Mouse (Mus musculus) liver, embryonic 16.5 days (tissue): ENCODE measurements at regions not wholly inside any gene's neighbourhood (a gene's known extent, or its start where the extent isn't known, plus 50 kb on each side); places are given as distances from the start of the nearest gene placed in this dataset.

ENCODE experiments used
- ATAC-seq: fragments of 200-750 bp; cut with Nextera tagmentation; 2 replicates; pipeline ENCODE4 v1.8.0; 2017; ENCODE audit warnings: low read depth, mild to moderate bottlenecking, moderate number of reproducible peaks, moderate library complexity
- H3K27ac ChIP-seq: fragments of 300-500 bp; sonication (generic); 2 replicates; pipeline ENCODE4 v1.5.1; 2014; ENCODE audit warnings: mild to moderate bottlenecking, low read length
- H3K27me3 ChIP-seq: fragments of 300-500 bp; sonication (generic); 2 replicates; pipeline ENCODE4 v1.6.1; 2014; ENCODE audit warnings: low read depth, low read length, mixed read lengths; ENCODE audit not compliant: control insufficient read depth, insufficient read depth
- H3K36me3 ChIP-seq: fragments of 300-500 bp; sonication (generic); 2 replicates; pipeline ENCODE4 v1.6.1; 2014; ENCODE audit warnings: mild to moderate bottlenecking; ENCODE audit not compliant: control insufficient read depth, insufficient read depth
- H3K4me1 ChIP-seq: fragments of 300-500 bp; sonication (generic); 2 replicates; pipeline ENCODE4 v1.6.1; 2014; ENCODE audit warnings: low read depth, low read length, mixed read lengths; ENCODE audit not compliant: control insufficient read depth
- H3K4me2 ChIP-seq: fragments of 300-500 bp; sonication (generic); 2 replicates; pipeline ENCODE4 v1.6.1; 2014; ENCODE audit warnings: low read depth, low read length, mixed read lengths
- H3K4me3 ChIP-seq: fragments of 300-500 bp; sonication (generic); 2 replicates; pipeline ENCODE4 v1.5.1; 2014; ENCODE audit warnings: low read depth, mild to moderate bottlenecking, low read length
- H3K9ac ChIP-seq: fragments of 300-500 bp; sonication (generic); 2 replicates; pipeline ENCODE4 v1.6.1; 2014; ENCODE audit warnings: low read depth, low read length
- H3K9me3 ChIP-seq: fragments of 300-500 bp; sonication (generic); replicated peaks from 2 replicates; pipeline ENCODE4 v1.6.1; 2016; ENCODE audit warnings: low read length; ENCODE audit not compliant: control insufficient read depth
- WGBS: fragments of 180-500 bp; shearing (Covaris S2); extraction: QIAGEN DNeasy Blood & Tissue Kit; methylation state at CpG from one replicate; pipeline ENCODE4 v1.1.7; 2014; ENCODE audit not compliant: insufficient replicate concordance; 5-methylcytosine and 5-hydroxymethylcytosine counted together

GRCm38 (mm10) chr5:133172686-133173085, 629.5 kb upstream of the Auts2 start:
- no peak for ATAC-seq
- Histone ChIP-seq H3K9me3 (no peaks in the 10 kb centered on the region), H3K4me2 (no peak overlapping the region), H3K27ac (no peak overlapping the region), H3K36me3 (no peaks in the 10 kb centered on the region), H3K27me3 (no peaks in the 10 kb centered on the region), H3K9ac (no peak overlapping the region), H3K4me3 (no peak overlapping the region), H3K4me1 (no peaks in the 10 kb centered on the region)
- WGBS = 54% methylated on average over 4 of the region's 4 CpGs

GRCm38 (mm10) chr5:133171266-133171665, 628.1 kb upstream of the Auts2 start:
- Histone ChIP-seq H3K27ac (no peak overlapping the region), H3K4me3 (no peak overlapping the region), H3K9ac (no peak overlapping the region), H3K27me3 (no peaks in the 10 kb centered on the region), H3K36me3 (no peaks in the 10 kb centered on the region), H3K4me1 (no peaks in the 10 kb centered on the region), H3K4me2 (no peak overlapping the region), H3K9me3 (no peaks in the 10 kb centered on the region)
- no peak for ATAC-seq
- 32% methylated on average over 1 of the region's 1 CpGs for WGBS

DNA sequence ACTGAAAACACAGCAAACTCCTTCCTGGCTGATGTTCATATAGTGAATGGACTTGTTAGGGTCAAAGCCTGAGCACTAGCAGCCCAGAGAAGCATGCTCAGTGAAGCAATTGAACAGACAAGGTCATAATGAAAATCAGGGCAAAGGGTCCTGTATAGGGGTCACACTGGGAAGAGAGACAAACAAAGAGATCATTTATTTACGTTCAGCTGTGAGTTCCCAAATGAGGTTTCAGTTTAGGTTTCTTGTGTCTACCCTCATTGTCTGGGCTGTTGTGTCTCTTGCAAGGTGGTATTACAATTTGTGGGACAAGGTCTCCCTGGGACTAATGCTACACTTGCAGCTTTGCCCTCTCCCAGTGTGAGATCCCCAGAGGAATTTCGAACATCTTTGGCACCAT, 624.4 kb upstream of the Auts2 start:
- Histone ChIP-seq H3K9ac (no peak overlapping the region), H3K27me3 (no peaks in the 10 kb centered on the region), H3K4me3 (no peak overlapping the region), H3K36me3 (no peaks in the 10 kb centered on the region), H3K27ac (no peak overlapping the region), H3K9me3 (no peaks in the 10 kb centered on the region), H3K4me1 (no peaks in the 10 kb centered on the region), H3K4me2 (no peak overlapping the region)
- 49% methylated on average over 2 of the region's 2 CpGs for WGBS
- no peak for ATAC-seq

DNA sequence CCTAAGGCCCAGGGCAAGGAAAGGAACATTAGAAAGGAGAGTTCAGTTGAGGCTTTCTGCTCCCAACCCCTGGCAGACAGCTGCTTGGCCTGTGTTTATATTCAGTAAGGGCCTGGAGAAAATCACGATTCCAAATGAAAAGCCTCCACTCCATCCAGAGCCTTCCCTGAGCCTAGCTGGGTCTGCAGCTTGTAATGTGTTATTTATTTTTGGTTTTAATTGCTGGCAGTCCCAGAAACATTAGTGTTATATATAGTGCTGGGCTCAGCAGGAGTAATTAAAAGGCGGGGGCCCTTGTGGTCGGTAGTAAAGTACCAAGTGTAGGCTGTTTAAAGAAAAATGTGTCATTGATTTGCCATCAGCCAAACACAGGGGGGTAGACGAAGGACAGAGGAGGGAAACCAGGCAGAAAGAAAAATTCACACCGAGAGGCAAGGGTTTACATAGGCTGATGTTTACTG, 623.9 kb upstream of the Auts2 start:
- Histone ChIP-seq H3K4me2 (no peak overlapping the region), H3K4me3 (no peak overlapping the region), H3K36me3 (no peaks in the 10 kb centered on the region), H3K27me3 (no peaks in the 10 kb centered on the region), H3K27ac (no peak overlapping the region), H3K4me1 (no peaks in the 10 kb centered on the region), H3K9ac (no peak overlapping the region), H3K9me3 (no peaks in the 10 kb centered on the region)
- 26% methylated on average over 5 of the region's 5 CpGs for WGBS
- ATAC-seq = no peak

DNA sequence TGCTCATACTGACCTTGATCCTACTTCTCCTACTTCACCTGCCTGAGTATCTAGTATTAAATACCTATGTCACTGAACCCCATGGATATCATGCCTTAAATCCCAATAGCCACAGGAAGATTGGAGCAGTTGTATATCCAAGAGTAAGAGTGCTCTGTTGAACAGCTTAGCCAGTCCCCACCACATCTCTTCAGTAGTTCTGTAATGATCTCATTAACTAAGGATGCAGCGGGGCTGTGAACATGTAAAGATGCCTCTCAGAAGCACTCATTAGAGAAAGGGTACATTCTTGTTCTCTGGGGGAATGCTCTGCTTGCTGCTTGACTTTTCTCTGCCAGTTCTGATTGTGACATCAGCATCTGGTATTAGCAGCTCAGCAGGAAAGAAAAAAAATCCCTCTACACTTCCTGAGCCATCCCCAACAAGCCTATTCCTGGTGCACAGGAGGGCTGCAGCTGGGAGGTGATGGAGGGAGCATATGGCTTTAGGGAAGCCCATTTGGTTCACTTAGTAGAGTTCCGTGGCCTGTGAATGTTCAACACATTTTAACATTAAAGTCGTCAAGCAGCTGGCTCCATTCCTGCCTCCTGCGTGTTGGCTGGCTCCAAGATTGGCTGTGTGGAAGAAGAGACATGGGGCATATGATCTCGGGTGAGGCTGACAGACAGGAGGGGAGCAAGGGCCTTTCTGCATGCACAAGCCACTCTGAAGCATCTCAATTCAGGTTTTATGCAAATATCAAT, 613.1 kb upstream of the Auts2 start:
- no peak overlapping the region for H3K4me2 ChIP-seq
- no peak overlapping the region for H3K27ac ChIP-seq
- WGBS = 42% methylated on average over 5 of the region's 5 CpGs
- peaks cover 3% of the 10 kb centered on the region for H3K9me3 ChIP-seq
- no peak overlapping the region for H3K9ac ChIP-seq
- no peaks in the 10 kb centered on the region for H3K27me3 ChIP-seq
- no peaks in the 10 kb centered on the region for H3K36me3 ChIP-seq
- no peaks in the 10 kb centered on the region for H3K4me1 ChIP-seq
- no peak for ATAC-seq
- no peak overlapping the region for H3K4me3 ChIP-seq

GRCm38 (mm10) chr5:133145996-133146395, 602.9 kb upstream of the Auts2 start:
- Histone ChIP-seq H3K36me3 (no peaks in the 10 kb centered on the region), H3K4me3 (no peak overlapping the region), H3K27me3 (no peaks in the 10 kb centered on the region)

DNA sequence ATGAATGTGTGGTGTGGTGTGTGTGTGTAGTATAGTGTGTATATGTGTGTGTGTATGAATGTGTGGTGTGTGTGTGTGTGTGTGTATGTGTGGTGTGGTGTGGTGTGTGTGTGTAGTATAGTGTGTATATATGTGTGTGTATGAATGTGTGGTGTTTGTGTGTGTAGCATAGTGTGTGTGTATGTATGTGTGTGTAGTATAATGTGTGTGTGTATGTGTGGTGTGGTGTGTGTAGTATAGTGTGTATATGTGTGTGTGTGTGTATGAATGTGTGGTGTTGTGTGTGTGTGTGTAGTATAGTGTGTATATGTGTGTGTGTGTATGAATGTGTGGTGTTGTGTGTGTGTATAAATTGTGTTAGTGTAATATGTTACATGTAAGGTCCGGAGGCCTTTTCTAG, 600.5 kb upstream of the Auts2 start:
- no peak overlapping the region for H3K4me2 ChIP-seq
- H3K4me1 ChIP-seq = no peaks in the 10 kb centered on the region
- no peak overlapping the region for H3K9ac ChIP-seq
- no peaks in the 10 kb centered on the region for H3K27me3 ChIP-seq
- no peak overlapping the region for H3K27ac ChIP-seq
- no peaks in the 10 kb centered on the region; the same call in 1 of the 2 replicates for H3K9me3 ChIP-seq
- ATAC-seq = no peak
- H3K36me3 ChIP-seq = no peaks in the 10 kb centered on the region
- WGBS = 77% methylated on average over 1 of the region's 1 CpGs
- H3K4me3 ChIP-seq = no peak overlapping the region

More at GRCm38 (mm10) chr5:133145996-133146395, 602.9 kb upstream of the Auts2 start:
- H3K27ac ChIP-seq = no peak overlapping the region
- H3K9me3 ChIP-seq = no peaks in the 10 kb centered on the region; the same call in 1 of the 2 replicates
- no peak overlapping the region for H3K4me2 ChIP-seq
- no peaks in the 10 kb centered on the region for H3K4me1 ChIP-seq
- ATAC-seq = no peak
- no peak overlapping the region for H3K9ac ChIP-seq

DNA sequence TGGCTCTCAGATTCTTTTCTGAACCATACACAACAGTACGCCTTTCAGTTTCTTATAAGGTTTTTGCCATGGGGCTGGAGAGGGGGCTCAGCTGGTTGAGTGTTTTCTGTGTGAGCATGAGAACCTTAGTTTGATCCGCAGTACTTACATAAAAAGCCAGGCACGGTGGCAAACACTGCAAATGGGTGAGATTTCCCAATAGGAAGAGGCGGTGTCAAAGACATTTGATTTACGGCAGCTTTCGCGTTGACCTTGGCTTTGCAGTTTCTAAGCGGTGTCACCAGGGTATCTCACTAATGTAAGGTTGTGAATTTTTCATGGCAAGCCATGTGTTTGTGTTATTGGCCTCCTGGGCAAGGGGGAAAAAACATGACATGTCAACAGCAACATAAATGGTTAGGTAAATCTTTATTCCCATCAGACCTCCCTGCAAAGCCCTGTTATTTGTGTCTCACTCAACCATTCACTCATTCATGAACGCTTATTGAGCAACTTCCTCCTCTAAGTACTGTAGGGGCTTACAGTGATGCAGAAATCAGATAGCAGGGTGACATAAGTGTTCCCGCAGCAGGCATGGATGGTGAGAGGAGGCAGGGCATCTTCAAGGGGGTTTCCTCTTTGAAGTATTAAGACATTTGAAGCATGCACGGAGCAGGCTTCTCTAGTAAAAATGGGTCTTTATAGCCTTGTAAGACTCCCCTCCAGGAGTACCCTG, 599.4 kb upstream of the Auts2 start:
- no peak for ATAC-seq
- Histone ChIP-seq H3K4me3 (no peak overlapping the region), H3K27ac (no peak overlapping the region), H3K36me3 (no peaks in the 10 kb centered on the region), H3K27me3 (no peaks in the 10 kb centered on the region), H3K4me1 (no peaks in the 10 kb centered on the region), H3K4me2 (no peak overlapping the region), H3K9me3 (no peaks in the 10 kb centered on the region), H3K9ac (no peak overlapping the region)
- WGBS = 19% methylated on average over 11 of the region's 11 CpGs

- 62% methylated on average over 2 of the region's 2 CpGs for WGBS
- no peak for ATAC-seq
Observed at GRCm38 (mm10) chr5:133131042-133131441, 587.9 kb upstream of the Auts2 start.

More at GRCm38 (mm10) chr5:133131042-133131441, 587.9 kb upstream of the Auts2 start:
- no peaks in the 10 kb centered on the region for H3K27me3 ChIP-seq
- no peaks in the 10 kb centered on the region for H3K4me1 ChIP-seq
- no peak overlapping the region for H3K9ac ChIP-seq
- H3K36me3 ChIP-seq = no peaks in the 10 kb centered on the region
- no peak overlapping the region for H3K4me3 ChIP-seq
- no peak overlapping the region for H3K4me2 ChIP-seq
- no peak overlapping the region for H3K27ac ChIP-seq
- no peaks in the 10 kb centered on the region for H3K9me3 ChIP-seq
